Mouse (Mus musculus) layer of hippocampus, adult 18-20 months (tissue): ENCODE results near the gene Rtn1. TPM values are rescaled to one million over a fixed set of nuclear protein-coding genes. Genes with fewer than 3 reads are reported as not detected.

ENCODE experiments used
- DNase-seq, 2 experiments: peaks; one replicate each; pipeline ENCODE4 v3.0.0; 2022; ENCODE audit warnings: low spot score in 2 of 2
- total RNA-seq, 2 experiments: library from RNA; stranded (reverse); gene quantifications; 2 replicates each; pipeline ENCODE4 v1.2.3; 2021

The Rtn1 gene
- total RNA-seq, 2 experiments from 2014 or later: 1,418 to 1,485 TPM

- peak in 1 of 2 experiments; percentile 49 for DNase-seq
Measured at GRCm38 (mm10) chr12:72376309-72376708, 32.5 kb downstream of the Rtn1 start.

GRCm38 (mm10) chr12:72374823-72375225 lies 34.0 kb downstream of the Rtn1 start:
- DNase-seq: no peak

GRCm38 (mm10) chr12:72373916-72374615 lies 34.8 kb downstream of the Rtn1 start:
- DNase-seq: peak in 1 of 2 experiments; percentile 24

GRCm38 (mm10) chr12:72370081-72370480 lies 38.8 kb downstream of the Rtn1 start:
- no peak for DNase-seq

- no peak for DNase-seq
Measured at GRCm38 (mm10) chr12:72366763-72367162, 42.1 kb downstream of the Rtn1 start.

- no peak for DNase-seq
Measured at GRCm38 (mm10) chr12:72366104-72366437, 42.8 kb downstream of the Rtn1 start.

- no peak for DNase-seq
Measured at GRCm38 (mm10) chr12:72365231-72366103, 43.4 kb downstream of the Rtn1 start.

- no peak for DNase-seq
Measured at GRCm38 (mm10) chr12:72364543-72364942, 44.3 kb downstream of the Rtn1 start.

GRCm38 (mm10) chr12:72361701-72362354 lies 47.0 kb downstream of the Rtn1 start:
- no peak for DNase-seq

GRCm38 (mm10) chr12:72360926-72361615 lies 47.8 kb downstream of the Rtn1 start:
- no peak for DNase-seq

- DNase-seq: no peak
Measured at GRCm38 (mm10) chr12:72359903-72360302, 49.0 kb downstream of the Rtn1 start.

- no peak for DNase-seq
Measured at GRCm38 (mm10) chr12:72357667-72358420, 51.0 kb downstream of the Rtn1 start.

GRCm38 (mm10) chr12:72354241-72354640 lies 54.6 kb downstream of the Rtn1 start:
- DNase-seq: no peak

GRCm38 (mm10) chr12:72353506-72353905 lies 55.3 kb downstream of the Rtn1 start:
- peak in 1 of 2 experiments; percentile 40 for DNase-seq

- no peak for DNase-seq
Measured at GRCm38 (mm10) chr12:72348508-72348907, 60.3 kb downstream of the Rtn1 start.

- no peak for DNase-seq
Measured at GRCm38 (mm10) chr12:72347184-72347583, 61.7 kb downstream of the Rtn1 start.

GRCm38 (mm10) chr12:72343639-72344038 lies 65.2 kb downstream of the Rtn1 start:
- no peak for DNase-seq

GRCm38 (mm10) chr12:72336009-72336408 lies 72.8 kb downstream of the Rtn1 start:
- no peak for DNase-seq

GRCm38 (mm10) chr12:72332488-72333013 lies 76.3 kb downstream of the Rtn1 start:
- DNase-seq: no peak

- no peak for DNase-seq
Measured at GRCm38 (mm10) chr12:72331912-72332487, 76.9 kb downstream of the Rtn1 start.
